Mouse (Mus musculus) erythroblast, embryonic 14.5 days (primary cell): ENCODE measurements around the gene Sar1b. TPM values are rescaled to one million over a fixed set of nuclear protein-coding genes. Genes with fewer than 3 reads are reported as not detected.
"Not testable (repeated sequence)": the region's sequence is repeated elsewhere in the genome, so short reads cannot be mapped to it uniquely, and the experiment has no call there.

ENCODE experiments used
- H3K27me3 ChIP-seq: 2 replicates; pipeline ENCODE4 v1.6.1; 2012; ENCODE audit warnings: inconsistent platforms; ENCODE audit not compliant: control insufficient read depth
- H3K36me3 ChIP-seq: 2 replicates; pipeline ENCODE4 v1.6.1; 2012; ENCODE audit warnings: mild to moderate bottlenecking, inconsistent platforms; ENCODE audit not compliant: control insufficient read depth
- H3K4me1 ChIP-seq: 2 replicates; pipeline ENCODE4 v1.6.1; 2012; ENCODE audit warnings: inconsistent platforms; ENCODE audit not compliant: control insufficient read depth
- H3K4me3 ChIP-seq: replicated peaks from 2 replicates; pipeline ENCODE3; 2012; ENCODE audit warnings: moderate library complexity, mild to moderate bottlenecking, inconsistent platforms
- H3K9me3 ChIP-seq: 2 replicates; pipeline ENCODE4 v1.6.1; 2012; ENCODE audit warnings: low read length, inconsistent platforms, mixed read lengths; ENCODE audit not compliant: control insufficient read depth
- GATA1 ChIP-seq: IDR thresholded peaks from 2 replicates; pipeline ENCODE4 v1.6.1; 2012; ENCODE audit warnings: low read length, inconsistent platforms, mixed read lengths
- TAL1 ChIP-seq: IDR thresholded peaks from 3 replicates; pipeline ENCODE4 v1.6.1; 2012; ENCODE audit warnings: low read length, inconsistent platforms, mixed read lengths
- polyA plus RNA-seq: library from polyadenylated mRNA; stranded (reverse); fragments of >175 nt; gene quantifications from 2 replicates; pipeline ENCODE4 v1.2.3, GENCODE M21; 2012

The Sar1b gene
- polyA plus RNA-seq, 1 experiment: 0.27 TPM

GRCm38 (mm10) chr11:51756352-51756771 is 7.1 kb upstream of the Sar1b start:
- Histone ChIP-seq H3K27me3 (peaks cover 7% of the 10 kb centered on the region), H3K4me1 (peaks cover 48% of the 10 kb centered on the region), H3K36me3 (peaks cover 4% of the 10 kb centered on the region), H3K9me3 (no peaks in the 10 kb centered on the region), H3K4me3 (peak overlapping the region; percentile 89)
- TF ChIP-seq GATA1 (no peak), TAL1 (no peak)

GRCm38 (mm10) chr11:51757023-51757422 is 6.5 kb upstream of the Sar1b start:
- Histone ChIP-seq H3K36me3 (peaks cover 4% of the 10 kb centered on the region), H3K9me3 (no peaks in the 10 kb centered on the region), H3K4me1 (peaks cover 43% of the 10 kb centered on the region), H3K27me3 (peaks cover 12% of the 10 kb centered on the region), H3K4me3 (peak overlapping the region; percentile 89)
- TF ChIP-seq TAL1 (no peak), GATA1 (no peak)

DNA sequence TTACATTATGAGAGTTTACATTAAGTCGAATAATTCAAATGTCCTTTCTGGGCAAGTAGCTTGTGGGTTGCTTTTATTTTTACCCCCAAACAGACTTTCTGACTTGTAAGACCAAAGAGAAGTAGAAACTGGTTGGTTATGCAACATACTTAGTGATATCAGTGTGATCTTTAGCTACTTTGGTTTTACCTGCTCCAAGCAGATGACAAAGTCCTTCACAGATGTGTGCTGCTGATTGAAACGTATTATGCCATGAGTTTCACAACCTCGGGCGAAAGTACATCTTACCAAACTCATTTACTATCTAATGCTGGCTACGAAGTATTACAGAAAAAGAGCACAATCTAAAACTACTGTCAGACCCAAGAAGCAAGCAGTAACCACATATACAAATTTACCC is 5.9 kb upstream of the Sar1b start:
- peaks cover 12% of the 10 kb centered on the region for H3K27me3 ChIP-seq
- TF ChIP-seq GATA1 (no peak), TAL1 (no peak)
- H3K4me1 ChIP-seq: peaks cover 42% of the 10 kb centered on the region
- H3K9me3 ChIP-seq: no peaks in the 10 kb centered on the region
- peaks cover 4% of the 10 kb centered on the region for H3K36me3 ChIP-seq
- no peak overlapping the region for H3K4me3 ChIP-seq

DNA sequence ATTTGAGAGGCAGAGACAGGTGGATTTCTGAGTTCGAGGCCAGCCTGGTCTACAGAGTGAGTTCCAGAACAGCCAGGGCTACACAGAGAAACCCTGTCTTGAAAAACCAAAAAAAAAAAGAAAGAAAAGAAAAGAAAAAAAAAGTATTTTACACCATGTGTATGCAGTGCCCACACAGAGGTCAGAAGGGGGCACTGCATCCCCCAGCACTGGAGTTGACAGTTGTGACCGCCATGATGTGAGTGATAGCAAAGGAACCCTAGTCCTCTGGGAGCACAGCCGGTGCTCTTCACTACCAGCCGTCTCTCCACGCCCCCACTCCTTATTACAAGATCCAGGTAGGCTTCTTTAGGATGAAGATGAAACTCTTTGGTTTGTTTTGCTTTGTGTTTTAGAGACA is 5.3 kb upstream of the Sar1b start:
- H3K4me3 ChIP-seq, H3K36me3 ChIP-seq, H3K9me3 ChIP-seq: not testable (repeated sequence)
- Histone ChIP-seq H3K4me1 (peaks cover 44% of the 10 kb centered on the region), H3K27me3 (peaks cover 12% of the 10 kb centered on the region)

GRCm38 (mm10) chr11:51759251-51759650 is 4.2 kb upstream of the Sar1b start:
- Histone ChIP-seq H3K9me3 (no peaks in the 10 kb centered on the region), H3K4me1 (peaks cover 44% of the 10 kb centered on the region), H3K36me3 (no peaks in the 10 kb centered on the region), H3K4me3 (no peak overlapping the region), H3K27me3 (peaks cover 12% of the 10 kb centered on the region)
- TF ChIP-seq GATA1 (no peak), TAL1 (no peak)

- TF ChIP-seq GATA1 (no peak), TAL1 (no peak)
- Histone ChIP-seq H3K4me1 (peaks cover 45% of the 10 kb centered on the region), H3K27me3 (peaks cover 12% of the 10 kb centered on the region), H3K36me3 (no peaks in the 10 kb centered on the region), H3K4me3 (no peak overlapping the region), H3K9me3 (no peaks in the 10 kb centered on the region)
Observed at GRCm38 (mm10) chr11:51759941-51760657, 3.4 kb upstream of the Sar1b start.

GRCm38 (mm10) chr11:51761241-51761640 is 2.2 kb upstream of the Sar1b start:
- Histone ChIP-seq H3K4me3 (no peak overlapping the region), H3K36me3 (peaks cover 4% of the 10 kb centered on the region), H3K9me3 (no peaks in the 10 kb centered on the region), H3K27me3 (peaks cover 12% of the 10 kb centered on the region), H3K4me1 (peaks cover 42% of the 10 kb centered on the region)
- TF ChIP-seq GATA1 (no peak), TAL1 (no peak)

- peak overlapping the region; percentile 82 for H3K4me3 ChIP-seq
- peaks cover 39% of the 10 kb centered on the region for H3K4me1 ChIP-seq
- TF ChIP-seq TAL1 (no peak), GATA1 (no peak)
- peaks cover 12% of the 10 kb centered on the region for H3K27me3 ChIP-seq
- H3K36me3 ChIP-seq: peaks cover 10% of the 10 kb centered on the region
- no peaks in the 10 kb centered on the region for H3K9me3 ChIP-seq
Observed at GRCm38 (mm10) chr11:51763955-51764354, 468 bp downstream of the Sar1b start.

DNA sequence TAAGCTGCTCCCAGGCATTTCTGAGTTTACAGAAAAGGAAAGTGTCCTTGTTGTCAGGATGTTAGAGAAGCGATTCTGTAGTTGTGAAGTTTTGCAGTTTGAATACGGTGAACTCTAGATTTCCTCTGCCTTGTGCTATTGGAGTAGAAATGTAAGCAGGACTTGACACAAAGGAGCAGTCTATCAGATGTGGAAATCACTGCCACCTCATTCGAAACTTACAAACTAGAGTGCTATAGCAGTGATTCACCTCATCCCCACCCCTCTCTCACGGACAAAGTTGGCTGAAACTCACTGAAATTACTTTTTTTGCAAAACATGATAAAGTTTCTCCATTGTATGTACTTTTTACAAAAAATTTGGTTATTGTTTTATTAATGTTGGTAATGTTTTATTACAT is 1.3 kb downstream of the Sar1b start:
- Histone ChIP-seq H3K4me3 (peak overlapping the region; percentile 82), H3K27me3 (peaks cover 11% of the 10 kb centered on the region), H3K4me1 (peaks cover 39% of the 10 kb centered on the region), H3K9me3 (no peaks in the 10 kb centered on the region), H3K36me3 (peaks cover 10% of the 10 kb centered on the region)
- TF ChIP-seq GATA1: 0 out of 2 replicates have a peak, but pooled peaks have one; percentile 16
- TF ChIP-seq TAL1: no peak
